Mouse (Mus musculus) retina, adult 2 months (tissue): Measurements from ENCODE around the gene Catsperg1.

Experiments used
- DNase-seq: peaks from one replicate; pipeline ENCODE4 v3.0.0-alpha.2; 2012; ENCODE audit warnings: low read depth, low spot score

The Catsperg1 gene

GRCm38 (mm10) chr7:29134693-29135386 lies 79.0 kb downstream of the Catsperg1 start, which contains the start of gene Rasgrp4:
TSS of gene Rasgrp4 (plus strand) at chr7:29134851.
- no peak for DNase-seq

GRCm38 (mm10) chr7:29134230-29134629 lies 79.6 kb downstream of the Catsperg1 start:
- no peak for DNase-seq
